Mouse (Mus musculus) kidney, embryonic 16.5 days (tissue): ENCODE data around the gene Mpst. TPM values are rescaled to one million over a fixed set of nuclear protein-coding genes. Genes with fewer than 3 reads are reported as not detected.

ENCODE experiments used
- ATAC-seq: fragments of 200-750 bp; cut with Nextera tagmentation; 2 replicates; pipeline ENCODE4 v1.8.0; 2017; ENCODE audit warnings: moderate TSS enrichment; ENCODE audit not compliant: low FRiP score, low TSS enrichment
- H3K27ac ChIP-seq: fragments of 300-500 bp; sonication (generic); 2 replicates; pipeline ENCODE4 v1.5.1; 2014; ENCODE audit warnings: low read length
- H3K27me3 ChIP-seq: fragments of 300-500 bp; sonication (generic); 2 replicates; pipeline ENCODE4 v1.6.1; 2014; ENCODE audit warnings: low read length, control low read depth, mixed read lengths; ENCODE audit not compliant: insufficient read depth
- H3K36me3 ChIP-seq: fragments of 300-500 bp; sonication (generic); 2 replicates; pipeline ENCODE4 v1.6.1; 2014; ENCODE audit warnings: low read length, control low read depth, mixed read lengths; ENCODE audit not compliant: insufficient read depth
- H3K4me1 ChIP-seq: fragments of 300-500 bp; sonication (generic); 2 replicates; pipeline ENCODE4 v1.6.1; 2014; ENCODE audit warnings: low read length, control low read depth, mixed read lengths; ENCODE audit not compliant: insufficient read depth
- H3K4me2 ChIP-seq: fragments of 300-500 bp; sonication (generic); replicated peaks from 2 replicates; pipeline ENCODE4 v1.6.1; 2014; ENCODE audit warnings: low read depth, low read length
- H3K4me3 ChIP-seq: fragments of 300-500 bp; sonication (generic); 2 replicates; pipeline ENCODE4 v1.5.1; 2014; ENCODE audit warnings: mild to moderate bottlenecking, low read length
- H3K9ac ChIP-seq: fragments of 300-500 bp; sonication (generic); replicated peaks from 2 replicates; pipeline ENCODE4 v1.6.1; 2014; ENCODE audit warnings: low read length
- H3K9me3 ChIP-seq: fragments of 300-500 bp; sonication (generic); 2 replicates; pipeline ENCODE4 v1.6.1; 2016; ENCODE audit warnings: low read length, control low read depth
- WGBS: fragments of 180-500 bp; shearing (Covaris S2); extraction: QIAGEN DNeasy Blood & Tissue Kit; methylation state at CpG from one replicate; pipeline ENCODE4 v1.1.7; 2014; 5-methylcytosine and 5-hydroxymethylcytosine counted together
- polyA plus RNA-seq: library from polyadenylated mRNA; unstranded; fragments of >200 nt; fragmentation: Nextera tagmentation; extraction: Ambion mirVana; gene quantifications from 2 replicates; pipeline ENCODE4 v1.2.1, GENCODE M21; 2015

Gene Mpst
- polyA plus RNA-seq, 1 experiment from 2014 or later, result 5.3 TPM

DNA sequence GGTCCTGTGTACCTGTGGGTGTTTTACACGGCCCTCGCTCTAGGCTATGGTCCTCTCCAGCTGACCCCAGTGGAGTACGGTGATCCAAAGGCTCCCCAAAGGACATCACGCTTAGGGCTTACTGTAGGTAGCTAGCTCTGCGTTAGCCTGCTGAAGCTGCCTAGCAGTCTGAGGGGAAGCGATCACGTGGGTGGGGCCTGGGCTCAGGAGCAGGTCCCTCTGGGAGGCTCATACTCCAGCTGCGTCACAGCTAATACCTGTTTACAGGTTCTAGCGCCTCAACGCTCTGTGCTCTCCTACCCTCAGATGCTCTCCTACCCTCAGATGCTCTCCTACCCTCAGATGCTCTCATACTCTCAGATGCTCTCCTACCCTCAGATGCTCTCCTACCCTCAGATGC lies 24.7 kb downstream of the Mpst start:
- H3K36me3 ChIP-seq, result peaks cover 9% of the 10 kb centered on the region; the same call in 1 of the 2 replicates
- no peaks in the 10 kb centered on the region for H3K9me3 ChIP-seq
- no peaks in the 10 kb centered on the region for H3K27me3 ChIP-seq
- no peak for ATAC-seq
- H3K4me2 ChIP-seq, result no peak overlapping the region
- H3K4me1 ChIP-seq, result peaks cover 35% of the 10 kb centered on the region
- H3K27ac ChIP-seq, result no peak overlapping the region; the same call in 1 of the 2 replicates
- WGBS, result 86% methylated on average over 10 of the region's 10 CpGs
- H3K4me3 ChIP-seq, result no peak overlapping the region
- H3K9ac ChIP-seq, result no peak overlapping the region

- Histone ChIP-seq H3K9me3 (no peaks in the 10 kb centered on the region), H3K36me3 (peaks cover 11% of the 10 kb centered on the region; the same call in 1 of the 2 replicates), H3K9ac (0 out of 2 replicates have a peak overlapping the region, but pooled peaks have one; percentile 34), H3K4me2 (no peak overlapping the region), H3K4me3 (no peak overlapping the region), H3K4me1 (peaks cover 42% of the 10 kb centered on the region), H3K27me3 (no peaks in the 10 kb centered on the region), H3K27ac (peak overlapping the region; percentile 43)
- ATAC-seq, result no peak
- 65% methylated on average over 7 of the region's 7 CpGs for WGBS
These were observed 25.4 kb downstream of the Mpst start for GRCm38 (mm10) chr15:78431541-78432121.

DNA sequence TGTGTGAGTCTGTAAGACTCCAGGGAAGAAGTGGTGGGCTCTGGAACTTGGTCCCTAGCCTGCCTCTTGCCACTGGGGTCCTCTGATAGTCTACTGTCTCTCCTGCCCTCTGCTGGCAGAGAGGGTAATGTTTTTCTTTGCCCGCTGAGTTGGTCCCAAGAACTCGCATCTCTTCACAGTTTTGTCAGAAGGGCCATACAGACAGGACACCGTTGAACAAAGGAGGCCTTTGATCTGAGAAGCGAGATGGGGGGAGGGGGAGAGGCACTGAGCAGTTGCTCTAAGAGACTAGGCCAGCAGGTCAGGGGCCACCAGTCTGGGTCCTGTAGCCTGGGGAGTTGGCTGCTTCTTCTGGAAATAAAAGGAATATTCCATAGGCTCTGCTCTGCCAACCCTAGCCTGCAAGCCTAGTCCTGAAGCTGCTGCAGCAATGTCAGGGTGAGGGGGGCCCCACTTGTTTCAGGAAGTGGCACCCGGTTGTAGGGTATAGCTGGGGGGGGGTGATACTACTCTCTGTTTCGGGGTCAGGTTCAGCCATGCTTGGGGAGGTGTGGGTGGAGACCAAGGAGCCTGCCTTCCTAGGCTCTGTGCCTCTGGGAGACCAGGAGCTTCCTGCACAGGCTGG lies 28.8 kb downstream of the Mpst start:
- H3K4me2 ChIP-seq, result no peak overlapping the region
- H3K4me3 ChIP-seq, result no peak overlapping the region
- H3K9me3 ChIP-seq, result no peaks in the 10 kb centered on the region
- H3K27me3 ChIP-seq, result no peaks in the 10 kb centered on the region
- H3K4me1 ChIP-seq, result peaks cover 42% of the 10 kb centered on the region
- H3K9ac ChIP-seq, result no peak overlapping the region
- peaks cover 11% of the 10 kb centered on the region; the same call in 1 of the 2 replicates for H3K36me3 ChIP-seq
- no peak overlapping the region for H3K27ac ChIP-seq
- no peak for ATAC-seq
- WGBS, result 25% methylated on average over 6 of the region's 6 CpGs

- 68% methylated on average over 11 of the region's 11 CpGs for WGBS
- Histone ChIP-seq H3K9me3 (no peaks in the 10 kb centered on the region), H3K4me3 (no peak overlapping the region), H3K36me3 (peaks cover 11% of the 10 kb centered on the region; the same call in 1 of the 2 replicates), H3K9ac (no peak overlapping the region), H3K27me3 (no peaks in the 10 kb centered on the region), H3K4me2 (no peak overlapping the region), H3K27ac (no peak overlapping the region), H3K4me1 (peaks cover 37% of the 10 kb centered on the region)
- no peak for ATAC-seq
These were observed 29.5 kb downstream of the Mpst start for GRCm38 (mm10) chr15:78435681-78436080.

- Histone ChIP-seq H3K9me3 (no peaks in the 10 kb centered on the region), H3K9ac (peak overlapping the region; percentile 59), H3K36me3 (peaks cover 8% of the 10 kb centered on the region; the same call in 1 of the 2 replicates), H3K4me2 (peak overlapping the region; percentile 62), H3K27me3 (no peaks in the 10 kb centered on the region), H3K27ac (peak overlapping the region; percentile 67), H3K4me1 (peaks cover 34% of the 10 kb centered on the region), H3K4me3 (peak overlapping the region; percentile 38)
- WGBS, result 8% methylated on average over 32 of the region's 32 CpGs
- ATAC-seq, result peak; percentile 69
These were observed 30.4 kb downstream of the Mpst start for GRCm38 (mm10) chr15:78436380-78437192.

DNA sequence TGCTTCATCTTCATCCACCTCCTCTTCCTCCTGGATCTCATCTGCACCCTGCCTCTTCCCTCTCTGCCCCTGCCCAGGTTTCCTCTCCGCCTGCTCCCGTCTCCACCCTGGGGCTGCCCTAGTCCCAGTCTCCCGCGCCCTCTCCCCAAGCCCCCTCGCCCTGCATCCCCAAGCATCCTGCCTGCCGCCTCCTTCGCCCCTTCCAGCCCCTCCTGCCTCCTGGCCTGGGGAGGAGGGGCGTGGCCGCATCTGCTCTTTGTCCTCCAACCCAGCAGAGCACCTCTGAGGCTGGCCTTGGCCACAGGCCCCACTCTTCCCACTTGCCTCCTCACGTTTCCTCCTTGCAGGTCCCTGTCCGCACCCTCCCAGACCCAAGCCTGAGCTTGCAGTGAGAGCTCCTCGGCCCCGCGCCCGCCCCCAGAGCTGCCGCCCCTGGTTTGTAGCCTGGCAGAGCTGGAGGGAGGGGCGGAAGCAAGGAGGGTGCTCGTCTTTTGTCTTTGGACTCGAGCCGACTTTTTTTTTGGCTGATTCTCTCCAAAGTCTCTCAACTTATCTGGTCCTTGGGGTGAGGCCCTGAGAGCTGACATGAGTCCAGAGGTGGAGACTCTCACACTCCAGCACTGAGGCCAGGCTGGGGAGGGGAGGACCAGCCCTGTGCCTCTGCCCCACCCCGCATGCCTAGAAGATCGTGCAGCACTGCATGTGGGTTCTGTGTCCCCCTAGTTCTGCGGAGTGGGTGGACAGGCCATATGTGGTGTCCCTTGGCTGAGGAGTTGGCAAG lies 31.2 kb downstream of the Mpst start:
- Histone ChIP-seq H3K4me1 (peaks cover 31% of the 10 kb centered on the region), H3K9me3 (no peaks in the 10 kb centered on the region), H3K9ac (peak overlapping the region; percentile 59), H3K27me3 (no peaks in the 10 kb centered on the region), H3K4me3 (peak overlapping the region; percentile 38), H3K27ac (peak overlapping the region; percentile 67), H3K4me2 (peak overlapping the region; percentile 62), H3K36me3 (peaks cover 8% of the 10 kb centered on the region; the same call in 1 of the 2 replicates)
- 15% methylated on average over 23 of the region's 23 CpGs for WGBS
- peak; percentile 22 for ATAC-seq

- peaks cover 31% of the 10 kb centered on the region for H3K4me1 ChIP-seq
- H3K27me3 ChIP-seq, result no peaks in the 10 kb centered on the region
- H3K4me3 ChIP-seq, result no peak overlapping the region
- WGBS, result 47% methylated on average over 4 of the region's 4 CpGs
- no peak overlapping the region for H3K9ac ChIP-seq
- peak overlapping the region; percentile 67; the same call in 1 of the 2 replicates for H3K27ac ChIP-seq
- ATAC-seq, result no peak
- H3K9me3 ChIP-seq, result no peaks in the 10 kb centered on the region
- peaks cover 8% of the 10 kb centered on the region; the same call in 1 of the 2 replicates for H3K36me3 ChIP-seq
- no peak overlapping the region for H3K4me2 ChIP-seq
These were observed 31.8 kb downstream of the Mpst start for GRCm38 (mm10) chr15:78438018-78438394.

GRCm38 (mm10) chr15:78438505-78438904 lies 32.3 kb downstream of the Mpst start:
- ATAC-seq, result no peak
- Histone ChIP-seq H3K27ac (no peak overlapping the region), H3K4me3 (no peak overlapping the region), H3K9ac (no peak overlapping the region), H3K4me2 (no peak overlapping the region), H3K4me1 (peaks cover 34% of the 10 kb centered on the region), H3K9me3 (no peaks in the 10 kb centered on the region), H3K27me3 (no peaks in the 10 kb centered on the region), H3K36me3 (peaks cover 8% of the 10 kb centered on the region; the same call in 1 of the 2 replicates)
- WGBS, result 47% methylated on average over 8 of the region's 8 CpGs

- H3K4me2 ChIP-seq, result no peak overlapping the region
- no peaks in the 10 kb centered on the region for H3K9me3 ChIP-seq
- no peak overlapping the region for H3K27ac ChIP-seq
- no peak overlapping the region for H3K9ac ChIP-seq
- H3K36me3 ChIP-seq, result peaks cover 7% of the 10 kb centered on the region; the same call in 1 of the 2 replicates
- H3K27me3 ChIP-seq, result no peaks in the 10 kb centered on the region
- ATAC-seq, result no peak
- H3K4me3 ChIP-seq, result no peak overlapping the region
- peaks cover 39% of the 10 kb centered on the region for H3K4me1 ChIP-seq
- 79% methylated on average over 9 of the region's 9 CpGs for WGBS
These were observed 32.8 kb downstream of the Mpst start for GRCm38 (mm10) chr15:78438973-78439372.
